Mouse (Mus musculus) layer of hippocampus, adult 11-12 months (tissue): ENCODE results near the gene Lipc.
A peak's percentile ranks its signal among the peaks of the same experiment; 100 is the strongest.

Source experiments
- DNase-seq: peaks from one replicate; pipeline ENCODE4 v3.0.0; 2022; ENCODE audit warnings: low spot score

Gene Lipc

DNA sequence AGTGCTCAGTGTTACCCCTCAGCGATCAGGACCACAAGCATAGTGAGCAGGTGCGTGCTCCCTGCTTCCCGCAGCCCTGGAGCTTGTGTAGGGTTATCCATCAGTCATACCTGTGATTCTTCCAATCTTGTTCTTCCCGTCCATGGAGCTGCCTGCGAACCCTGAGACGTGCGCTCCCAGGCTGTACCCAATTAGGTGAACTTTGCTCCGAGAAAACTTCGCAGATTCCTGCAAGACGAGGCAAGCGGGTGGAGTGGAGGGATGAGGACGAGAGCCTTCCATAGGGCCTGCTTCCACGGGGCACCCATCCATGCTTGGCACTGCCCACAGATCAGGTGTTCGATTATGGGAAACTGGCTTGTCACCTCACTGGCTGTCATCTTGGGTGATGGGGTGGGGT lies 133.3 kb downstream of the Lipc start:
- no peak for DNase-seq

DNA sequence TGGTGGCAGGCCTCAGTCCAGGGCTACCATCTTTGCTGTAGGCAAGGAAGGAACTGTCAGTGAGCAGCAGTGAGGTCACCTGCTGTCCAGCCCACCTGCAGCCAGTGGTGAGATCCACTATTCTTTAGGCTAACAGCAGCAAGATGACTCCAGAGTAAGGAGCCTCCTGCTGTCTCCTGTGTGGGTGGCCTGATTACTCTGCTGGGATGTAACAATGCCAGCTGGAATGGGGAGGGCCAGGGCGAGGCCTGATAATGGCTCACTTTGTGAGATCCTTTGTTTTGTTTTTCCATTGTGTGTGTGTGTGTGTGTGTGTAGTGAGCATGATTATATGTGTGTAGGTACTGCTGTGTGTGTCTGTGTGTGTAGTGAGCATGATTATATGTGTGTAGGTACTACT lies 134.6 kb downstream of the Lipc start:
- DNase-seq: no peak

DNA sequence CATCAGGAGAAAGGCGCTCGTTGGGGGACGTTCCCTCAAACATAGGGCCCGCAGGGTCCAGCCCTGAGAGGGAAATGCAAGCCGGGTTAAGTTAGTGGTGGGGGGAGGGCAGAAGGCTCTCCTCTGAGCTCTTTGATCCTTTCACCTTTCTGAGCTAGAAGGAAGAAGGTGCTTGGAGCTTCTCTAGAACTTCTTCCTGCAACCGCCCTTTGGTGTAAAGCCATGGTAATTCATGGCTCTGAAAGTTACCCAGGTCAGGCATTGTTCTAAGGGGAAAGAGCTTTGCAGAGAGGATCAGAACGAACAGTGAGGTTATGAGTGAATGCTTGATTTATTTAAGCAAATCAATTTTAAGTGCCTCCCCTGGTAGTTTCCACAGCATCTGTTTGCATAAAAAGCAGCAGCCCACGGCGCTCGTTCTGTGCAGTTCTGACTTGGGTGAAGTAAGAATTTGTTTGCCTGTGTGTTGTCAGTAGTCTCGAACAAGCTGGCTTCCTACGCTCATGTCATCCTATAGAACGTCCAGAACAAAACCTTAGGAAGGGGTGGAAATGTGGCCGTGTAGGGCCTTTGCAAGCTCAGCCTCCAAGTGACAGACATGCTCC lies 135.2 kb downstream of the Lipc start:
- DNase-seq: peak; percentile 50

DNA sequence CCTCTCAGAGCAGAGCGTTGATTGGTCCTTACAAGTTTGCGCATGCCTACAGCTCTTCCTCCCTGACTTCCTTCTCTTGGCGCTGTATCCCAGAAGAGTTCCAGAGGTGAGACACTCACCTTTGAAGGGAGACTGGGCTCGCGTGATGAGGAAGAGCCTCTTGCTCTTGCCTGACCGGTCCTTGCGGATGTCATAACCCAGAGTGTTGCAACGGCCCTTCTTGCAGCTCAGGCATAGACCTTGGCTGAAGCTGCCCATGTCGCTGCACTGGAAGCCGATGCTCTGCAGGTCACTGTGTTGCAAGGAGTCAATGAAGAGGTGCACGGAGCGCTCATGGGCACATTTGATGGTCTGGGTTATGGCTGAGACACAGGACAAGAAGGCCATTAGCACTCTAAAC lies 139.5 kb downstream of the Lipc start:
- DNase-seq: no peak

DNA sequence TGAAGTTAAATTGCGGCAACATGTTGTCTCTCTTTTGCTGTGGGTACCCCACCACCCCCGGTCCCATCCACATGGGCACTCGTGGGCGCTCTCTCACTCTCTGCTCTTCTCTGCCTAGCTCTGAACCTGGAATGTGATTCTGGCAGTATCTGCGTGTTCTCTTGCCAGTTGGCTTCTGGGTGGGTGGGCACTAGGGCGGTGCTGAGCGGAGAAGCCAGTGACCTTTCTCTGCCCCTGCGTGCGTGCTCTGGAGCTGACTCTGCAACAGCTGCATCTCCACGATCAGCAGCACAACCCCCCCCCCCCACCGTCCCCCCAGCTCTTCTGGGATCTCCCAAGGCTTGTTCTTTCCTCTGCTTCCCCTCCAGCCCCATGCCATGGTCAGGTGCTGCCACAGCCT lies 144.3 kb downstream of the Lipc start:
- no peak for DNase-seq

DNA sequence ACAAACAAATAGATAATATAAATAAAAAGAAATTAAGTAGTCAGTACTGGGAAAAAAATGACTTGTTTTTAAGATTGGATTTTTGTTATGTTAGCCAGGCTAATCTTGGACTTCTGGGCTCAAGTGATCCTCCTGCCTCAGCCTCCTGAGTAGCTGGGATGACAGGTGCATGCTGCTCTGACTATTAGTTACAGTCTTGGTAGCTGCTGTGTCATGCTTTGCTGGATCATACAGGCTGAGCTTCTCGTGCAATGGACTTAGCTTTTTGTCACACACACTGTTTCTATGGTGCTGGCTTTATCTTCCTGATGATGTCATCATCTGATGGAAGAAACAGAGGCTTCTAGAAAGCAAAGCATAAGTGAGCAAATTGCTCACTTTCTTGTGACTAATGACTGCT lies 146.0 kb downstream of the Lipc start:
- no peak for DNase-seq

DNA sequence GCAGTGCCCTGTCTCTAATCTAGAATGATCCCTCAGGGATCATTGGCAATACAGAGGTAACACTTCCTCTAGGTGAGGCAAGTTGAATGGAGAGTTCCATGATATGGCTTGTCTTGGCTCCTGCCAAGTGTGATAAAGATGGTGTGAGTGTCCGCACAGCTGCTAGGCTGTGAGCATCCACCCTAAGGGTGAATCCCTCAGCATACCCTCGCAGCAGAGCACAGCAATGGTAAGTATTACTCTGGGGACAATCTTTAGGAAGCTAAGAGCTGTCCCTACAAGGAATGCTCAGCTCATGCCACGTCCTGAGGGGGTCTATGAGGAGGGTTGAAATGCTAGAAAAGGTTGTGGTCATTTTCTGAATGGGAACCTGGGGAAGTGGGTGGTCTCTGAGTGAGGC lies 149.2 kb downstream of the Lipc start:
- no peak for DNase-seq

DNA sequence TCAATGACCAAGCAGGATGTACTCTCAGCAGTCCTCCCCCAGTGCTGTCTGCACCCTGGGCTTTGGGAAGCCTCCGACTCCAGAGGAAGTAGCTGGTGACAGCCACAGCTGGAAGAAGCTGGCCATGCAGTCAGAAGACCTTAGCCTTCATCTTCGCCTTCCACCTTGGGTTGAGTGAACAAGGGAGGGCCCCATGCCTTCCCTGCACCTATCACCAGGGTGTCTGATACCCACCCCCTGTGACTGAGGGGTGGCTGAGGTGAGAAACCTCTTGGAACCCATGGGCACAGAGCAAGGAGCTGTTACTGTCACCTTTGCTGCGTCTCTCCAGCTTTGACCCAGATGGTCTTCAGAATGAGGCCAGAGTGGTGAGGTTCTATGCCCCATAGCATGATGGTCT lies 150.3 kb downstream of the Lipc start:
- DNase-seq: no peak

DNA sequence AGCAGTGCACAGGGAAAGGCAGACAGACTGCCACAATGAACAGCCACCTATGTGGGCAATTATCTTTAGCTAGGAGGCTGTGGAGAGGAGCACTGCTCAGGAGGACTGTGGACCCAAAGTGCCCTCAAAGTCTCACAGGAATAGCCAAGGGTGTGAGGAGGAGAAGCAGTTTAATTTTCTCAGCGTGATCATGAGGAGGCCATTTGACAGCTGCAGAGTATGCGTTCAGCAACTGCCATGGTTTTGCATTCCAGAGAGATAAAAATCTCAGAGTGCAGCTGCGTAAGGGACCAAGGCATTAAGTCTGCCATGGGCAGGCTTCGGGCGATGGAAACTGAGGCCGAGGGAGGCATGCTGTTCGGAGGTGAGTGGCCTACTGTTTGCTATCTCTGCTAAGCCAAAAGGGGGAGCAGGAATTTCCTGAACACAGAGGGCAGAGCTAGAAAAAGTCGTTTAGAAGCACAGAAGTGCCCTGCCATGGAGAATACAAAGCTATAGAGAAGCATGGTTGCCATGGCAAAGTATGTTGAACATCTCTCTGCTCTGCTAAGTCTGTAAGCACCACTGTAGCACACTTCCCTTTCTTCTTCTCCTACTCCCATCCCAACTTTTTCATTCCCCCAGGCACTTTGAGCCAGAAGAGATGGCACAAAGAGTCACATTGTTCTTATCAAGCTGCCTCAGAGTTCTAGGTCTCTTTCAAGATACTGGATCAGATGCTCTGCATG lies 151.3 kb downstream of the Lipc start:
- DNase-seq: no peak

DNA sequence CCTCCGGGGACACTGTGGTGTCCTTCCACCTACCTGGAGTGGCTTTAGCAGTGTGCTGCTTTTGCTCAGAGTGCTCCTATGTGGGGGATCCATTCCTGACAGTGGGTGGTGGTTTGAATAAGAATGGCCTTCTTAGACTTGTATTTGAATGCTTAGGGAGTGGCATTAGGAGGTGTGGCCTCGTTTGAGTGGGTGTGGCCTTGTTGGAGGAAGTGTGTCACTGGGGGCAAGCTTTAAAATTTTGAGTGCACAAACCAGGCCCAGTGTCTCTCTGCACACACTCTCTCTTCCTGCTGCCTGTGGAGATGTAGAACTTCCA lies 156.6 kb downstream of the Lipc start:
- DNase-seq: no peak

DNA sequence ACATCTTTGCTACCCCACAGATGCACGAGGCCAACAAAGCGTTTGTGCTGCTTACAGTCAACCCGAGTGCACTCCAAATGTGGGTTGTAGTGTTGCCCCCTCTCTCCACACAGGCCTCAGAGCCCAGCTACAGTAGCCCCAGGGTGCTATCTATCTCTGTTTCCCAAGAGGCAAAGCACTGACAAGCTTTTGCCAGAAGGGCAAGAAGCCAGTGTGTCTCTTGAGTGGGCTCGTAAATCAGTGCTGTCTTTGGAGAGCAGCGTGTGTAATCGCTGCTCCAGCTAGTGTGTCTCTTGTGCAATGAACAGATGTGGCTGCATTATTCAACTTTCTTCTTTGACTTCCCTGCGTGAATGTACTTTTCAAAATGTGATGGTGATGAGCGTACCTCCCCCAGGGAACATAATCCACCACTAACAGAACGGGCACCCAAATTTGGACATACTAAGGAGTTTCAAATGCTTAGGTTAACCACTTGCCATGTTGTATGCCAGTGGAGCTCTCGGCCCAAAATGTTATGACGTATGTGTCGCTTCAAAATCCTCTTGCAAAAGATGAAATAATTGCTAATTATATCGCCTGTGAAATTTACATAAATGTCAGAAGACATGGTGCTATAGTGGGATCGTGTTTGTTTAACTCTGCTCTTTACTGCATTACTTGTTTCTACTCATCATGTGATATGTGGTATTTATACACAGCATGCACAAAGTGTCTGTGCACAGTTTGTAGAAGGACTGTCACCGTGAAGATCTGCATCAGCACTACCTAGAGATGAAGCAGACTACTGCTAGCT lies 157.2 kb downstream of the Lipc start:
- no peak for DNase-seq

DNA sequence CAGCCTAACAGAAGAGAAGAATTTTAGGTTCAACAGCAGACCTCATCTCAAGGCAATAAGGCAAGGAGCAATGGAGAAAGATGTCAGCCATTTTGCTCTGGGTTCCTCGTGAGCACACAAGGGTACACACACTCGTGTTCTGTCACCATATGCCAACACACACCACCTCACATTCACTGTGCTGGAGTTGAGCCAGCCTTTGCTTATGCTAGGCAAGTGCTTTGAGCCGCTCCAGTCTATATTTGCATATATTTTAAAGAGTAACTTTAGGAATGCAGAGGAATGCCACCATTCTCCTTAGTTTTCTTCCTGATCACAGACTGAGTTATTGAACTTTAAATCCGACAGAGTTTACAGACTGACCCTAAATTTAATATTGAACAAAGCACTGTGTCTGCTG lies 161.4 kb downstream of the Lipc start:
- DNase-seq: no peak

DNA sequence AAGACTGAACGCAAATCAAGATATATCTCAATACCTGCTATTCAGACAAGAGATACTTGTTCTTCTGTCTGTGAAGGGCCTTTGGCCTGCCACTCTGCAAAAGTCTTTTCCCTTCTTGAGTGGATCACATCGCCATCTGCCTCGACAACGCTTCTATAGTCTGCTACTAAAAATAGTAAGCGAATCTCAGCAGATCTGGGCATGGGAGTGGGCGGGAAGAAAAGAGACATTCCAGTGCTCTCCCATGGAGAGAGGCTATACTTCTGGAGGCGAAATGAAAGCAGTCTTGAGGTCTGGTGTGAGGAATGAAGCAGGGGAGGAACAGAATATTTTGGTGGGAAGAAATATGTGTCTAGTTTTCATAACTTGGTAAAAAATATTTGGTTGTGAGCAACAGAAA lies 163.3 kb downstream of the Lipc start:
- DNase-seq: no peak

DNA sequence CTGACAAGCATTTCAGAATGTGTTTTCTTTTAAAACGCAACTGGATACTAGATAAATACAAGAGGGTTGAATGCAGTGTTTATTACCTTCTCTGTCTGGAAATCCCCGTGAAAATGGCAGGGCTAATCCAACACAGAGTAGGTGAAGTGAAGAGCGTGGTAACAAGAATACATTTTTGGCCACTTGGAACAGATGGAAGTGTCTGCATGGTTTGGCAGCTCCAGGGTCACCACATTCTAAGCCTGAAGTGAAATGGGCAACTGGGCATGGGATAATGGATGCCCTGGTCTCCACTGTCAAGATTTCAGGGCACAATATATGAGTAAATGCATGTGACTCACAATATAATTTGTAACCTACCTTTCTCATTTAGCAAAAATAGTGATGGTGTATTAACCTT lies 169.8 kb downstream of the Lipc start:
- DNase-seq: no peak

DNA sequence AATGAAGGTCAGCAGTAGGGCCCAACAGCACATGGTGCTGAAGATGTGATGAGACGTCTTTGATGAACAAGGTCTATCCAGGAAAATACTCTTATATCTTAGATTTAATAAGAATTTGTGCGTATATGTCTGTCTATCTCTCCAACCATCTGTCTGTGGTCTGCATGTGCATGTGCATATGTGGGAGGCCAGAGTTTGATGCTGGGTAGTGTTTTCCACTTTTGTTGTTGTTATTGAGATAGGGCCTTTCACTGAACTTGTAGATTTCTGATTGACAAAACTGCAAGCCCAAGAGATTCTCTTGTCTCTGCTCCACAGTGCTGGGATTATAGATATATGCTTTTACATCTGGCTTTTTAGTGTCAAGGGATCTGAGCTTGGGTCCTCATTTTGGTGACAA lies 176.5 kb downstream of the Lipc start:
- no peak for DNase-seq

DNA sequence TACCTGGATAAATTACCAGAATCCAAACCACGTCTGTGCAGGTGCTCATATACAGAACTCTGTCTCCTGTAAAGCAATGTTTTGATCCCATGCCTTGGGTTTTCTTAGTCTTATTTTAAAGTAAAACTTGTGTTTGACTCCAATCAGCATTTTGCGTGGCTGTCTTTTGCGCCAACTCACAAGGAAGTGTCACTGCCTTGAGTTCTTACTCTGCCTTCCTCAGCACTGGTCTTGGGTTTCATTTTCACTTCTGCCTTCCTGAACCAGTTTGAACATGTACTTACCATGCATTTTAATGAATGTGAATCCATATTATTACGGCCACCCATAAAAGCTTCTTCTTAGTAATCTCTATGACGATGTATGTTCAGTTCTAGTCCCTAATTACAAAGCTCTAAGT lies 191.1 kb downstream of the Lipc start:
- no peak for DNase-seq

DNA sequence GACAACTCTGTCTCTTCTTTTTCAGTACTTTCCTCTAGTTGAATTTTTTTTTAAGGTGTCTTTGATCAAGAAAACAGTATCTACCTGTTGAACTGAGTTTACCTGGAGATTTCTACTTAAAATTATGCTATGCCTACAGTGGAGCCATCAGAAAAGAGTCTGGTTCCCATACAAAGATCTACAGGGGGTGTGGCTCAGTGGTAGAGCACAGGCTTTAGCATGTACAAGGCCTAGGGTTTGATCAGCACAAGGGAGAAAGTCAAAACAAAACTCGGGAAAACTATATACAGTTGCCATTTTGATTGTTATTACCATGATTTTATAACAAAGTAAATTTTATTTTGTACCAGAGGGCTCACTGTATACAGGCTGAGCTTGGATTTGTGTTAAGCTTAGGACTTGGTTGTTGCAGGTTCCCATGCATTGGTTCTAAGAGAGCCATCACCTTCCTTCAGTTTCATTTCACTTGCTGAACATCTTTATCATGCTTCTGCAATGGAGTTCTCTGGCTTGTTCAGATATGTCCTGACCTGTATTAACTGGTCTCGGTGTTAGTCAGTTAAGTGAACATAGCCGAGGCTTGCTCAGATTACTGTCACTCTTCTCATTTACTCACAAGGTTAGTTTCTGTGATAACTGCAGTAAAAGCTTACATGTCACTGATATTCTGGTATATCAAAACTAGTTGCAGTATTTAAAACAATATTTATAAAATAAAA lies 200.4 kb downstream of the Lipc start:
- no peak for DNase-seq
